Mouse (Mus musculus) ES-E14 (cell line): Measurements from ENCODE around the gene Slc16a5. TPM values are rescaled to one million over a fixed set of nuclear protein-coding genes. Genes with fewer than 3 reads are reported as not detected.

Experiments
- DNase-seq: peaks from one replicate; pipeline ENCODE4 v3.0.0-alpha.2; 2013; ENCODE audit warnings: low read depth, low spot score
- H3K27ac ChIP-seq: 2 replicates; pipeline ENCODE4 v1.5.1; 2012; ENCODE audit warnings: low read depth, mild to moderate bottlenecking, low read length, moderate library complexity, mixed read lengths; ENCODE audit not compliant: poor library complexity, insufficient read depth, severe bottlenecking
- H3K36me3 ChIP-seq: 2 replicates; pipeline ENCODE4 v1.6.1; 2012; ENCODE audit warnings: mild to moderate bottlenecking, low read length, moderate library complexity, mixed read lengths; ENCODE audit not compliant: control insufficient read depth, poor library complexity, insufficient read depth, severe bottlenecking
- H3K4me1 ChIP-seq, 2 experiments: fragments of 150-350 bp in 1 of 2; sonication (generic) in 1 of 2; 2 replicates each; pipeline ENCODE4 v1.6.1; 2012; ENCODE audit warnings: low read length in 2 of 2, mild to moderate bottlenecking in 1 of 2, mixed read lengths in 1 of 2; ENCODE audit not compliant: control insufficient read depth in 2 of 2, insufficient read depth in 2 of 2, poor library complexity in 1 of 2
- H3K4me3 ChIP-seq, 2 experiments: fragments of 150-350 bp in 1 of 2; sonication (generic) in 1 of 2; 2 replicates each; pipeline ENCODE4 v1.5.1; 2012; ENCODE audit warnings: low read length in 2 of 2, low read depth in 1 of 2, mild to moderate bottlenecking in 1 of 2, mixed read lengths in 1 of 2; ENCODE audit not compliant: insufficient read depth in 1 of 2, poor library complexity in 1 of 2, severe bottlenecking in 1 of 2
- H3K9ac ChIP-seq: 2 replicates; pipeline ENCODE4 v1.6.1; 2012; ENCODE audit warnings: low read depth, mild to moderate bottlenecking, low read length, mixed read lengths; ENCODE audit not compliant: poor library complexity, insufficient read depth, severe bottlenecking
- H3K9me3 ChIP-seq: fragments of 150-350 bp; sonication (generic); 2 replicates; pipeline ENCODE4 v1.6.1; 2012; ENCODE audit warnings: low read depth, mild to moderate bottlenecking, low read length; ENCODE audit not compliant: control insufficient read depth, insufficient read depth
- CHD2 ChIP-seq: IDR thresholded peaks from 2 replicates; pipeline ENCODE4 v1.6.1; 2014; ENCODE audit warnings: mild to moderate bottlenecking, low read depth, low read length, inconsistent platforms
- HCFC1 ChIP-seq: IDR thresholded peaks from 2 replicates; pipeline ENCODE4 v1.6.1; 2012; ENCODE audit warnings: low read length, inconsistent platforms, borderline replicate concordance; ENCODE audit not compliant: insufficient read depth
- MAFK ChIP-seq: IDR thresholded peaks from 2 replicates; pipeline ENCODE4 v1.6.1; 2014; ENCODE audit warnings: mild to moderate bottlenecking, low read depth, low read length, inconsistent platforms; ENCODE audit not compliant: insufficient read depth
- ZC3H11A ChIP-seq: IDR thresholded peaks from 2 replicates; pipeline ENCODE4 v1.6.1; 2012; ENCODE audit warnings: low read depth, mild to moderate bottlenecking, inconsistent platforms, low read length, borderline replicate concordance
- ZNF384 ChIP-seq: IDR thresholded peaks from 2 replicates; pipeline ENCODE4 v1.6.1; 2012; ENCODE audit warnings: low read depth, low read length, inconsistent platforms
- in situ Hi-C, 2 experiments: fragments of 600-800 bp; cut with MboI; formaldehyde crosslinking; loops; one replicate each; pipeline ENCODE4 v1.15.1; 2025; ENCODE audit warnings: low sequenced_read_pairs in 2 of 2, inconsistent platforms in 1 of 2; ENCODE audit not compliant: unreplicated experiment in 2 of 2
- total RNA-seq: library from RNA; depleted of rRNA; stranded (reverse); fragments of 300-350 nt; gene quantifications from 2 replicates; pipeline ENCODE4 v1.2.3, GENCODE M21; 2012

The Slc16a5 gene
- total RNA-seq, 1 experiment, result 1.6 TPM

GRCm38 (mm10) chr11:115439906-115440595 lies 22.2 kb upstream of the Slc16a5 start, which contains the start of gene Trim80:
Gene Trim80, plus strand, starts transcription at chr11:115440545.
- H3K36me3 ChIP-seq, result no peaks in the 10 kb centered on the region
- H3K4me1 ChIP-seq, result peaks cover 2 to 3% of the 10 kb centered on the region in 2 experiments; a peak in 1 of 4 replicates
- H3K9ac ChIP-seq, result no peak within 1 kb of the TSS
- H3K4me3 ChIP-seq, result peak within 1 kb of the TSS; percentile 9 to 30; a peak in 3 of 4 replicates
- DNase-seq, result no peak
- no peak within 1 kb of the TSS for H3K27ac ChIP-seq
- no peaks in the 10 kb centered on the region for H3K9me3 ChIP-seq
- in situ Hi-C loops, result no loop called here
- TF ChIP-seq ZC3H11A, result 0 out of 2 replicates have a peak, but pooled peaks have one; percentile 13
- no peak for TF ChIP-seq CHD2
- no peak for TF ChIP-seq ZNF384

DNA sequence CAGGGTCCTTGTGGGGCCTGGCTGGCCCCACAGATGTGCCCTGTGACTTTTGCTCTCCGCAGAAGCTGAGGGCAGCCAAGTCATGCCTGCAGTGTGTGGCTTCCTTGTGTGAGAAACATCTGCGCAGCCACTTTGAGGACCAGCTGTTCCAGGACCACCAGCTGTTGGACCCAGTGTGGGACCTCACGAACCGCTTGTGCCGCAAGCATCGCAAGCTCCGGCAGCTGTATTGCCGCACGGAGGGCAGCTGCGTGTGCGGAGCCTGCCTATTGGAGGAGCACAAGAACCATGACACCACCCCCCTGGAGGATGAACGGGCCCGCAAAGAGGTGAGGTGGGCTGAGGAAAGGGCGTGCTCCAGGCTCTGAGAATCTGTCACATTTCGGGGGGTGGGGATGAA lies 20.9 kb upstream of the Slc16a5 start:
- no peaks in the 10 kb centered on the region for H3K9me3 ChIP-seq
- peak overlapping the region; percentile 9 to 30; a peak in 3 of 4 replicates for H3K4me3 ChIP-seq
- no peaks in the 10 kb centered on the region for H3K36me3 ChIP-seq
- TF ChIP-seq ZC3H11A (no peak), HCFC1 (no peak), ZNF384 (no peak), MAFK (no peak), CHD2 (no peak)
- no peak for DNase-seq
- in situ Hi-C loops, result no loop called here
- no peak overlapping the region for H3K27ac ChIP-seq
- H3K9ac ChIP-seq, result no peak overlapping the region
- H3K4me1 ChIP-seq, result peaks cover 0 to under 1% of the 10 kb centered on the region in 2 experiments; a peak in 1 of 4 replicates

GRCm38 (mm10) chr11:115446906-115447305 lies 15.4 kb upstream of the Slc16a5 start:
- Histone ChIP-seq H3K4me1 (peaks cover 0 to 1% of the 10 kb centered on the region in 2 experiments; a peak in 1 of 4 replicates), H3K9me3 (no peaks in the 10 kb centered on the region), H3K9ac (no peak overlapping the region), H3K4me3 (no peak overlapping the region), H3K36me3 (no peaks in the 10 kb centered on the region), H3K27ac (no peak overlapping the region)
- no peak for TF ChIP-seq MAFK
- TF ChIP-seq HCFC1, result no peak
- TF ChIP-seq ZNF384, result no peak
- no peak for TF ChIP-seq CHD2
- no peak for TF ChIP-seq ZC3H11A
- DNase-seq, result no peak
- in situ Hi-C loops, result no loop called here

DNA sequence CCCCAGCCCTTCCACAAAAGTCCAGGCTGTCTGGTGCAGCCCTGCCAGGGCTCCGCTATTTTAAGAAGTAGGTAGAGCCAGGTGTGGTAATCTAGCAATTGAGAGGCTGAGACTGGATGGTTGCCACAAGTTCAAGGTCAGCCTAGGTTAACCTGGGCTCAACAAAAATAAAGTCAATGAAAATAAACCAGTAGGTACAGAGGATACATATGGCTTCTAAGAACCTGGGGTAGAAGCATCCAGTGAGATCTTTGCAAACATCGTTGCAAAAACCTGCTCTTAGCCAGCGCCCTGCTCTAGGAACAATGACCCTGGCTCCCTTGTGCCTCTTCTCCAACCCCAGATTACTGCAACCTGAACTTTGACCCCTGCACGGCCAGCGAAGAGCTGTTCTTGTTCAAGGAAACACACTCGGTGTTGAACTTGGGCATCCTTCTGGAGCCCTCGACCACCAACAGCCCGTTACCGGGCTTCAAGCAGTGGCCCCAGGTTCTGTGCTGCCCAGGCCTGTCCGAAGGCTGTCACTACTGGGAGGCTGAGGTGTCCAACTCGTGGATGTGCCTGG lies 14.9 kb upstream of the Slc16a5 start:
- H3K9me3 ChIP-seq, result no peaks in the 10 kb centered on the region
- in situ Hi-C loops, result no loop called here
- no peak for TF ChIP-seq HCFC1
- no peak for TF ChIP-seq MAFK
- no peak for TF ChIP-seq ZNF384
- no peak for TF ChIP-seq ZC3H11A
- no peak for TF ChIP-seq CHD2
- no peaks in the 10 kb centered on the region for H3K36me3 ChIP-seq
- H3K9ac ChIP-seq, result peak overlapping the region; percentile 42; the same call in 1 of the 2 replicates
- H3K4me1 ChIP-seq, result peaks cover 0 to 1% of the 10 kb centered on the region in 2 experiments; a peak in 1 of 4 replicates
- H3K27ac ChIP-seq, result no peak overlapping the region
- peak overlapping the region; percentile 51 to 52; a peak in 3 of 4 replicates for H3K4me3 ChIP-seq
- no peak for DNase-seq
